Mouse (Mus musculus) liver, adult 2 months (tissue): ENCODE measurements around the gene Pter. TPM values are rescaled to one million over a fixed set of nuclear protein-coding genes. Genes with fewer than 3 reads are reported as not detected.

Source experiments
- DNase-seq: peaks from one replicate; pipeline ENCODE4 v3.0.0-alpha.2; 2011; ENCODE audit warnings: low read depth, low spot score; ENCODE audit errors: extremely low read depth
- H3K27ac ChIP-seq: fragments of 200-500 bp; replicated peaks from 2 replicates; pipeline ENCODE4 v1.5.1; 2012; ENCODE audit warnings: low read depth, mild to moderate bottlenecking, control low read depth, inconsistent platforms, low read length; ENCODE audit not compliant: insufficient read depth
- H3K27me3 ChIP-seq: fragments of 200-500 bp; 2 replicates; pipeline ENCODE4 v1.6.1; 2012; ENCODE audit warnings: mild to moderate bottlenecking, moderate library complexity, low read length, inconsistent platforms; ENCODE audit not compliant: control insufficient read depth, insufficient read depth
- H3K36me3 ChIP-seq: fragments of 200-500 bp; 2 replicates; pipeline ENCODE4 v1.6.1; 2012; ENCODE audit warnings: low read length, inconsistent platforms; ENCODE audit not compliant: control insufficient read depth, insufficient read depth
- H3K4me1 ChIP-seq: fragments of 200-500 bp; 2 replicates; pipeline ENCODE4 v1.6.1; 2011; ENCODE audit warnings: low read length; ENCODE audit not compliant: control insufficient read depth, insufficient read depth
- H3K4me3 ChIP-seq: fragments of 200-500 bp; 2 replicates; pipeline ENCODE4 v1.5.1; 2011; ENCODE audit warnings: low read depth, mild to moderate bottlenecking, control low read depth, low read length, moderate library complexity; ENCODE audit not compliant: insufficient read depth
- H3K79me2 ChIP-seq: fragments of 200-500 bp; 2 replicates; pipeline ENCODE4 v1.6.1; 2012; ENCODE audit warnings: inconsistent platforms, mild to moderate bottlenecking, low read length, moderate library complexity; ENCODE audit not compliant: control insufficient read depth, insufficient read depth
- H3K9ac ChIP-seq: fragments of 200-500 bp; 2 replicates; pipeline ENCODE4 v1.6.1; 2012; ENCODE audit warnings: low read depth, mild to moderate bottlenecking, control low read depth, inconsistent platforms, low read length
- CTCF ChIP-seq: fragments of 200-500 bp; IDR thresholded peaks from 2 replicates; pipeline ENCODE4 v1.5.1; 2011; ENCODE audit warnings: low read depth, low read length, control low read depth
- POLR2A ChIP-seq: fragments of 200-500 bp; IDR thresholded peaks from 2 replicates; pipeline ENCODE4 v1.6.1; 2011; ENCODE audit warnings: low read length, control low read depth; ENCODE audit not compliant: insufficient read depth; ENCODE audit errors: extremely low read depth
- WGBS: fragments of 180-500 bp; shearing (Covaris S2); methylation state at CpG from one replicate; pipeline ENCODE4 v1.1.7; 2018; 5-methylcytosine and 5-hydroxymethylcytosine counted together
- polyA plus RNA-seq: library from polyadenylated mRNA; depleted of rRNA; stranded (reverse); fragments of >200 nt; gene quantifications from 2 replicates; pipeline ENCODE4 v1.2.3, GENCODE M21; 2012
- total RNA-seq: library from RNA; depleted of rRNA; stranded (reverse); fragments of >200 nt; gene quantifications from 2 replicates; pipeline ENCODE4 v1.2.3, GENCODE M21; 2014

Pter gene
- total and polyA plus RNA-seq, 2 experiments = 49.9 to 115 TPM

GRCm38 (mm10) chr2:13010030-13010459, 86.2 kb downstream of the Pter start:
- no peak for TF ChIP-seq POLR2A
- no peak for TF ChIP-seq CTCF
- H3K36me3 ChIP-seq = no peaks in the 10 kb centered on the region
- no peak overlapping the region for H3K9ac ChIP-seq
- no peaks in the 10 kb centered on the region for H3K27me3 ChIP-seq
- 15% methylated on average over 30 of the region's 31 CpGs for WGBS
- H3K4me1 ChIP-seq = peaks cover 6% of the 10 kb centered on the region
- H3K4me3 ChIP-seq = no peak overlapping the region; the same call in 1 of the 2 replicates
- H3K27ac ChIP-seq = no peak overlapping the region
- no peak for DNase-seq
- no peaks in the 10 kb centered on the region for H3K79me2 ChIP-seq

GRCm38 (mm10) chr2:13010460-13011341, 86.9 kb downstream of the Pter start:
- no peak overlapping the region for H3K27ac ChIP-seq
- H3K36me3 ChIP-seq = no peaks in the 10 kb centered on the region
- peak overlapping the region; percentile 15; the same call in 1 of the 2 replicates for H3K4me3 ChIP-seq
- WGBS = 3% methylated on average over 75 of the region's 75 CpGs
- peaks cover 6% of the 10 kb centered on the region for H3K4me1 ChIP-seq
- H3K9ac ChIP-seq = no peak overlapping the region
- no peaks in the 10 kb centered on the region for H3K27me3 ChIP-seq
- peak; percentile 40 for TF ChIP-seq CTCF
- TF ChIP-seq POLR2A = no peak
- no peaks in the 10 kb centered on the region for H3K79me2 ChIP-seq
- DNase-seq = no peak

GRCm38 (mm10) chr2:13011472-13011871, 87.6 kb downstream of the Pter start, which contains the start of gene C1ql3:
Gene C1ql3 (minus strand): TSS chr2:13011806.
- H3K9ac ChIP-seq = no peak within 1 kb of the TSS
- peaks cover 6% of the 10 kb centered on the region for H3K4me1 ChIP-seq
- no peaks in the 10 kb centered on the region for H3K27me3 ChIP-seq
- H3K27ac ChIP-seq = no peak within 1 kb of the TSS
- no peaks in the 10 kb centered on the region for H3K36me3 ChIP-seq
- TF ChIP-seq POLR2A = no peak
- no peak for TF ChIP-seq CTCF
- 24% methylated on average over 19 of the region's 19 CpGs for WGBS
- H3K4me3 ChIP-seq = peak within 1 kb of the TSS; percentile 15; the same call in 1 of the 2 replicates
- DNase-seq = no peak
- no peaks in the 10 kb centered on the region for H3K79me2 ChIP-seq

GRCm38 (mm10) chr2:13011973-13012372, 88.1 kb downstream of the Pter start:
- TF ChIP-seq CTCF (no peak), POLR2A (no peak)
- H3K9ac ChIP-seq = no peak overlapping the region
- no peak overlapping the region for H3K27ac ChIP-seq
- no peaks in the 10 kb centered on the region for H3K79me2 ChIP-seq
- 89% methylated on average over 3 of the region's 3 CpGs for WGBS
- H3K36me3 ChIP-seq = no peaks in the 10 kb centered on the region
- peaks cover 6% of the 10 kb centered on the region for H3K4me1 ChIP-seq
- DNase-seq = no peak
- H3K4me3 ChIP-seq = no peak overlapping the region
- H3K27me3 ChIP-seq = no peaks in the 10 kb centered on the region

- Histone ChIP-seq H3K9ac (no peak overlapping the region), H3K27me3 (no peaks in the 10 kb centered on the region), H3K36me3 (no peaks in the 10 kb centered on the region), H3K4me3 (no peak overlapping the region), H3K4me1 (no peaks in the 10 kb centered on the region), H3K79me2 (no peaks in the 10 kb centered on the region), H3K27ac (no peak overlapping the region)
- WGBS = 66% methylated on average over 5 of the region's 5 CpGs
- no peak for DNase-seq
- TF ChIP-seq POLR2A (no peak), CTCF (no peak)
Observed at GRCm38 (mm10) chr2:13018382-13018781, 94.5 kb downstream of the Pter start.

GRCm38 (mm10) chr2:13018861-13019260, 95.0 kb downstream of the Pter start:
- no peaks in the 10 kb centered on the region for H3K4me1 ChIP-seq
- no peaks in the 10 kb centered on the region for H3K79me2 ChIP-seq
- TF ChIP-seq CTCF (no peak), POLR2A (no peak)
- no peaks in the 10 kb centered on the region for H3K36me3 ChIP-seq
- no peak overlapping the region for H3K9ac ChIP-seq
- no peak for DNase-seq
- WGBS = 77% methylated on average over 1 of the region's 1 CpGs
- H3K27me3 ChIP-seq = no peaks in the 10 kb centered on the region
- H3K27ac ChIP-seq = no peak overlapping the region
- no peak overlapping the region for H3K4me3 ChIP-seq
